Comparison of ENCODE assay signal across 29 mouse cellular contexts in genomic region chr4:135838925-135839292, GRCm38 (mm10). TPM values are rescaled to one million over a fixed set of nuclear protein-coding genes. Genes with fewer than 3 reads are reported as not detected.
DNase-seq lines count a peak whose midpoint lies in the region; ATAC-seq and TF ChIP-seq lines count a peak whose summit lies in the region.
"Had no signal": no experiment of that assay in that cellular context is flagged by ENCODE, and none has a peak within 500 bp of the region (broad histone marks: within the 10 kb centered on the region; RNA-seq: fewer than 3 reads in every experiment).

No protein-coding gene starts in this region.

- TF ChIP-seq POLR2A in testis, adult 2 months (IDR thresholded peaks at IDR 0.05; ENCODE audit: control insufficient read depth, low read depth, low read length), result 0 out of 2 replicates have a peak, but pooled peaks have one; percentile 16

- H3K9ac ChIP-seq in heart, embryonic 16.5 days (ENCODE audit: low read length), result peak overlapping the region; percentile 53
- H3K9ac ChIP-seq: forebrain, embryonic 15.5 days; intestine, embryonic 15.5 days; limb, embryonic 15.5 days; liver, embryonic 14.5 days; neural tube, embryonic 13.5 days had no signal

- 0 out of 2 replicates have a peak, but pooled peaks cover 2% of the 10 kb centered on the region for H3K9me3 ChIP-seq in heart, embryonic 16.5 days (replicated peaks; ENCODE audit: control insufficient read depth, low read length)
- H3K9me3 ChIP-seq: forebrain, embryonic 15.5 days; hindbrain, embryonic 10.5 days; intestine, embryonic 15.5 days; limb, embryonic 15.5 days; midbrain, embryonic 10.5 days; neural tube, embryonic 13.5 days had no signal

- no peaks in the 10 kb centered on the region for H3K36me3 ChIP-seq in testis, adult 2 months (ENCODE audit: control insufficient read depth, insufficient read depth, low read length)
- H3K36me3 ChIP-seq in heart, embryonic 16.5 days (ENCODE audit: control insufficient read depth, insufficient read depth), result no peaks in the 10 kb centered on the region
- H3K36me3 ChIP-seq: forebrain, embryonic 15.5 days; G1E; hindbrain, embryonic 10.5 days; intestine, embryonic 15.5 days; limb, embryonic 15.5 days; midbrain, embryonic 10.5 days; neural tube, embryonic 13.5 days had no signal

- TF ChIP-seq CTCF in testis, adult 2 months (IDR thresholded peaks at IDR 0.05; ENCODE audit: control insufficient read depth, insufficient read depth, insufficient replicate concordance, low read depth, low read length), result no peak

- DNase-seq in gastrocnemius, postnatal 25 days, result peak; percentile 69
- no peak for DNase-seq in gastrocnemius, postnatal 4 days (ENCODE audit: low spot score in 2 of 2)
- no peak for DNase-seq in testis, postnatal 10 days (ENCODE audit: low spot score)
- no peak for DNase-seq in right cerebral cortex, postnatal 10 days (ENCODE audit: low spot score in 2 of 2)
- no peak for DNase-seq in ovary, postnatal 14 days (ENCODE audit: low spot score)
- DNase-seq: B cell, adult 2 months; cerebellum, adult 2 months; cerebellum, postnatal 25 days; gastrocnemius, postnatal 14 days; kidney, adult 8-10 months; kidney, postnatal 10 days; left cerebral cortex, postnatal 4 days; lung, postnatal 4 days; thymus, postnatal 36 days had no signal

- 66% methylated on average over 3 of the region's 3 CpGs for WGBS in heart, embryonic 16.5 days

- ATAC-seq in heart, embryonic 16.5 days (replicated peaks; ENCODE audit: extremely low read depth, insufficient read depth, low FRiP score), result no peak; the same call in 1 of the 2 replicates
- ATAC-seq: forebrain, embryonic 15.5 days; hindbrain, embryonic 16.5 days; intestine, embryonic 15.5 days; midbrain, embryonic 16.5 days; Patski had no signal

- peaks cover 21% of the 10 kb centered on the region for H3K4me1 ChIP-seq in testis, adult 2 months (ENCODE audit: control insufficient read depth, insufficient read depth, low read length)
- H3K4me1 ChIP-seq in heart, embryonic 16.5 days (ENCODE audit: control insufficient read depth, insufficient read depth, low read length), result peaks cover 15% of the 10 kb centered on the region; the same call in 1 of the 2 replicates

- peak overlapping the region; percentile 44 for H3K4me2 ChIP-seq in heart, embryonic 16.5 days (ENCODE audit: low read depth, low read length)
- H3K4me2 ChIP-seq: forebrain, embryonic 15.5 days; intestine, embryonic 15.5 days; limb, embryonic 15.5 days; neural tube, embryonic 13.5 days had no signal

- H3K4me3 ChIP-seq in testis, adult 2 months (ENCODE audit: control insufficient read depth, low read depth, low read length), result no peak overlapping the region; the same call in 1 of the 2 replicates
- no peak overlapping the region for H3K4me3 ChIP-seq in heart, embryonic 16.5 days (ENCODE audit: low read length)
- H3K4me3 ChIP-seq: forebrain, embryonic 15.5 days; hindbrain, embryonic 10.5 days; intestine, embryonic 15.5 days; limb, embryonic 15.5 days; midbrain, embryonic 10.5 days; myocyte; neural tube, embryonic 13.5 days had no signal

- H3K27me3 ChIP-seq in testis, adult 2 months (ENCODE audit: control insufficient read depth, insufficient read depth, low read length), result no peaks in the 10 kb centered on the region
- no peaks in the 10 kb centered on the region for H3K27me3 ChIP-seq in heart, embryonic 16.5 days (ENCODE audit: control insufficient read depth, insufficient read depth, low read length)
- H3K27me3 ChIP-seq: forebrain, embryonic 15.5 days; intestine, embryonic 15.5 days; limb, embryonic 15.5 days; neural tube, embryonic 13.5 days; Patski had no signal

- H3K27ac ChIP-seq in testis, adult 2 months (ENCODE audit: control insufficient read depth, insufficient read depth, low read depth, low read length), result peak overlapping the region; percentile 73
- peak overlapping the region; percentile 97 for H3K27ac ChIP-seq in heart, embryonic 16.5 days (ENCODE audit: low read length)
- H3K27ac ChIP-seq: forebrain, embryonic 15.5 days; hindbrain, embryonic 10.5 days; intestine, embryonic 15.5 days; limb, embryonic 15.5 days; liver, embryonic 14.5 days; midbrain, embryonic 10.5 days; neural tube, embryonic 13.5 days; stomach, postnatal 0 days had no signal

RNA-seq across cellular contexts. Expression of gene Srsf10, which starts 16.6 kb away (rescaled TPM):
- 10 to 100 TPM; 22.6 to 25.2 TPM for total RNA-seq in gastrocnemius, postnatal 25 days (2021)
- total RNA-seq in gastrocnemius, postnatal 4 days (2021), result 10 to 100 TPM; 61.0 to 86.0 TPM
- polyA plus RNA-seq in testis, adult 2 months (2012; rRNA removed), result 72.8 and 76.8 TPM in 2 replicates
- polyA plus RNA-seq in heart, embryonic 16.5 days (2015; fragmentation: Nextera tagmentation; extraction: Ambion mirVana), result 128 and 147 TPM in 2 replicates

RNA-seq across cellular contexts. Expression of gene Pnrc2, which starts 34.7 kb away (rescaled TPM):
- 10 to 100 TPM; 25.7 to 36.4 TPM for total RNA-seq in gastrocnemius, postnatal 25 days (2021)
- 10 to 100 TPM; 76.6 to 91.3 TPM for total RNA-seq in gastrocnemius, postnatal 4 days (2021)
- 6.4 and 7.4 TPM in 2 replicates for polyA plus RNA-seq in testis, adult 2 months (2012; rRNA removed)
- 133 and 149 TPM in 2 replicates for polyA plus RNA-seq in heart, embryonic 16.5 days (2015; fragmentation: Nextera tagmentation; extraction: Ambion mirVana)

RNA-seq across cellular contexts. Expression of gene Cnr2, which starts 56.3 kb away (rescaled TPM):
- total RNA-seq in gastrocnemius, postnatal 25 days (2021), result under 1 TPM; 0.08 to 0.10 TPM
- under 1 TPM; 0.65 to 0.78 TPM for total RNA-seq in gastrocnemius, postnatal 4 days (2021)
- polyA plus RNA-seq in testis, adult 2 months (2012; rRNA removed), result 0.38 and 0.51 TPM in 2 replicates
- polyA plus RNA-seq in heart, embryonic 16.5 days (2015; fragmentation: Nextera tagmentation; extraction: Ambion mirVana), result 0.71 and 0.80 TPM in 2 replicates
- polyA plus RNA-seq: myocyte had no signal
